Mouse (Mus musculus) layer of hippocampus, adult 2 months (tissue): ENCODE measurements around the gene Tcf7l2. TPM values are rescaled to one million over a fixed set of nuclear protein-coding genes. Genes with fewer than 3 reads are reported as not detected.

Experiments used
- DNase-seq, 2 experiments: peaks; one replicate each; pipeline ENCODE4 v3.0.0; 2022; ENCODE audit warnings: low spot score in 2 of 2
- H3K27ac ChIP-seq: fragments of 200-600 bp; 2 replicates; pipeline ENCODE4 v1.8.1; 2022
- H3K4me3 ChIP-seq: fragments of 200-600 bp; 2 replicates; pipeline ENCODE4 v1.8.1; 2022; ENCODE audit warnings: mild to moderate bottlenecking
- CTCF ChIP-seq: fragments of 200-600 bp; conservative IDR thresholded peaks from 2 replicates; pipeline ENCODE4 v1.8.1; 2022; ENCODE audit warnings: antibody characterized with exemption, mild to moderate bottlenecking, moderate library complexity
- total RNA-seq, 2 experiments: library from RNA; stranded (reverse); gene quantifications; 2 replicates each; pipeline ENCODE4 v1.2.3; 2021

Gene Tcf7l2
- total RNA-seq, 2 experiments from 2014 or later: 9.9 to 11.3 TPM

GRCm38 (mm10) chr19:55754303-55754702 is 12.7 kb downstream of the Tcf7l2 start:
- no peak for DNase-seq
- no peak overlapping the region for H3K4me3 ChIP-seq
- no peak overlapping the region for H3K27ac ChIP-seq
- no peak for TF ChIP-seq CTCF

- H3K4me3 ChIP-seq: no peak overlapping the region
- H3K27ac ChIP-seq: no peak overlapping the region
- DNase-seq: no peak
- TF ChIP-seq CTCF: no peak
Measured at GRCm38 (mm10) chr19:55755462-55755861, 13.8 kb downstream of the Tcf7l2 start.

GRCm38 (mm10) chr19:55756707-55757106 is 15.1 kb downstream of the Tcf7l2 start:
- no peak overlapping the region for H3K4me3 ChIP-seq
- no peak overlapping the region; the same call in 1 of the 2 replicates for H3K27ac ChIP-seq
- no peak for TF ChIP-seq CTCF
- no peak for DNase-seq

- Histone ChIP-seq H3K27ac (peak overlapping the region; percentile 4; the same call in 1 of the 2 replicates), H3K4me3 (no peak overlapping the region)
- TF ChIP-seq CTCF: no peak
- DNase-seq: no peak
Measured at GRCm38 (mm10) chr19:55757403-55757802, 15.8 kb downstream of the Tcf7l2 start.

GRCm38 (mm10) chr19:55758158-55758557 is 16.5 kb downstream of the Tcf7l2 start:
- TF ChIP-seq CTCF: no peak
- no peak overlapping the region for H3K4me3 ChIP-seq

GRCm38 (mm10) chr19:55759006-55759405 is 17.4 kb downstream of the Tcf7l2 start:
- Histone ChIP-seq H3K27ac (no peak overlapping the region), H3K4me3 (no peak overlapping the region)
- no peak for DNase-seq
- TF ChIP-seq CTCF: no peak

More at GRCm38 (mm10) chr19:55758158-55758557, 16.5 kb downstream of the Tcf7l2 start:
- H3K27ac ChIP-seq: no peak overlapping the region
- no peak for DNase-seq

GRCm38 (mm10) chr19:55761086-55761485 is 19.5 kb downstream of the Tcf7l2 start:
- DNase-seq: no peak
- no peak for TF ChIP-seq CTCF
- no peak overlapping the region for H3K4me3 ChIP-seq
- no peak overlapping the region for H3K27ac ChIP-seq

DNA sequence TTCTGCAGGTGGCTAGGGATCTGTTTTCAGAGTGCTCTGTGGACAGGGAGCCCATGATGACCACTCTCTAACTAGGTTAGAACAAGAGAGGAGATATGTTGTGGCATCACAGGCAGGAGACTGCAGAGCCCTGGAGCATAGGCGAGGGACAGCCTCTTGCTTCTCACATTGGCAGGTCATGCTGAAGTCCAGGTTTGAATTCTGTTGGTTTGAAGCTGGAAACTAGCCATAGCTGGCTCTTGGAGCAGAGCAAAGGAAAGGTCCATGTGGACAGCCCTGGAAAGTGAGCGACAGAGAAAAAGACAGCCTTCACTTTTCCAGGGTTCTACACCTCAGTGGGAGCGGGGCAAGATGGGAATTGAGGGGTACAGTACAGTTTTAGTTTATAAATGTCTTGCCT is 20.6 kb downstream of the Tcf7l2 start:
- Histone ChIP-seq H3K27ac (no peak overlapping the region), H3K4me3 (no peak overlapping the region)
- TF ChIP-seq CTCF: no peak
- no peak for DNase-seq

DNA sequence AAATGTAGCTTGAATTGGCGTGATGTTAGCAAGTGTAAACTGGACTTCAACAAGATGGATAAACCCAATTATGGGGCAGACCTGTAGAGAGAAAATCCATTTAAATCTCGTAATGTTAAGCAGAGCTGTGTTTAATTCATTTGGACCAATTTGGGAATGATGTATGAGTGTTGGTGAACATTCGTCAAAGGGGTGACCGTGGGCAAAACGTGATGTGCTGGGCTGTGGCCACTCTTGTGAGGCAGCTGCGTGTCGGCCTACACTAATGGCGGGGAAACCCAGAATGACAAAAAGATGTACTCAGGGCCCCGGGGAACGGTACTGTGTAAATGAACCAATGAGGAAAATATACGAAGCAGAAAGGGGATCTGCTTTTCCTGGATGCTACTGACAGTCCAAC is 24.2 kb downstream of the Tcf7l2 start:
- H3K27ac ChIP-seq: no peak overlapping the region
- TF ChIP-seq CTCF: no peak
- no peak overlapping the region for H3K4me3 ChIP-seq
- no peak for DNase-seq

DNA sequence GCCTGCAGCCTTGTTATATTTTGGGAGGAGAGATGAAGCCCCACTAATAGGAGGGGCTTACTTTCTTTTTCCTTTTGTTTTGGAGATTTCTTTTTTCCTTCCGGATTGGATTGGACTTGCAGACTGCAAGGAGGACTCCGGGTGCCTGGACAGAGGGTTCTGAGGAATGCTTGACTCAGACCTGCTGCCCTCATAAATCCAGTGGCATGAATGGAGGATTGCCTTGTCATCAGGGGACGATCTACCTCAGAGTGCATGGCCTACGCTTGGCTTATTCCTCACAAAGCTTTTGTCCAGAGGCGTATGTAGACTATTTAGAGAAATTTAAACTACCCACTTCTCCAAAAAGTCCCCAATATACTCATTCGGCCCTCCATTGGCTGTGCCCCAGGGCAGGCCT is 25.5 kb downstream of the Tcf7l2 start:
- Histone ChIP-seq H3K27ac (no peak overlapping the region), H3K4me3 (no peak overlapping the region)
- TF ChIP-seq CTCF: no peak
- no peak for DNase-seq

GRCm38 (mm10) chr19:55767579-55767978 is 26.0 kb downstream of the Tcf7l2 start:
- no peak for TF ChIP-seq CTCF
- H3K4me3 ChIP-seq: no peak overlapping the region
- DNase-seq: no peak
- no peak overlapping the region for H3K27ac ChIP-seq

DNA sequence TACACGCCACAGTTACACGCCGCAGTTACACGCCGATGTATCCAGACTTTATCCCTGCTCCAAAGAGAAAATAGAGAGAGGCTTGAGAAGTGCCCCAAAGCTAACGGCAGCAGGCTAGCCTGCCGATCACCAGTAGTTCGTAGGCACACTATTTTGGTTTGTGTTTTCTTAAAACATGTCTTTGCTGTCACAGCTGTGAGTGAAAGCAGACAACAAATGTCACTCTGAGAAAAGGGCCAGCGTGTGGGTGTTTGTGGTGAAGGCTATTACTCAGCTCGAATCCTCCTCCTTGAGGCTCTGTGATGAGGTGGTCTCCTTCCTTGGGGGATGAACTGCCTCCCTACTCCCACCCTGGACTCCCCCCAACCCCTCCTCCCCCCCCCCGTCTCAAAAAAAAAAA is 26.6 kb downstream of the Tcf7l2 start:
- Histone ChIP-seq H3K4me3 (no peak overlapping the region), H3K27ac (no peak overlapping the region)
- no peak for DNase-seq
- TF ChIP-seq CTCF: no peak

DNA sequence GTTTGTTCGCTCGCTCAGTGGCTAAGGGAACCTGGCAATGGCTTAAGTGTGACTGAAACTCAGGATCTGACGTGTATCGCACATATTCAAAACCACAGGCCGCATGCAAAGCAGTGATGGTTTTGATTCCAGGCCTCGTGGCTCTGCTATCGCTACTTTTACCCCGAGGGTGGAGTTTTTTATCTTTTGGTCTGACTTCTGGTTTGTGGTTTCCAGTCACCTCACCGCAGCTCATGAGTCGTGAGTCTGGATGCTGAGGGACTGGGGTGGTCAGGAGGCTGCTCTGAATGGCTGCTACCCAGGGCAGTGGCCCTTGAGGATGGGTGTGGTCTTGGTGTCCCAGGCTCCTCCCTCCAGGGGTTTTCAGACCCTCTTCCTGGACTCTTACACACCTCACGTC is 27.3 kb downstream of the Tcf7l2 start:
- H3K4me3 ChIP-seq: no peak overlapping the region
- no peak for TF ChIP-seq CTCF
- H3K27ac ChIP-seq: no peak overlapping the region
- DNase-seq: no peak

DNA sequence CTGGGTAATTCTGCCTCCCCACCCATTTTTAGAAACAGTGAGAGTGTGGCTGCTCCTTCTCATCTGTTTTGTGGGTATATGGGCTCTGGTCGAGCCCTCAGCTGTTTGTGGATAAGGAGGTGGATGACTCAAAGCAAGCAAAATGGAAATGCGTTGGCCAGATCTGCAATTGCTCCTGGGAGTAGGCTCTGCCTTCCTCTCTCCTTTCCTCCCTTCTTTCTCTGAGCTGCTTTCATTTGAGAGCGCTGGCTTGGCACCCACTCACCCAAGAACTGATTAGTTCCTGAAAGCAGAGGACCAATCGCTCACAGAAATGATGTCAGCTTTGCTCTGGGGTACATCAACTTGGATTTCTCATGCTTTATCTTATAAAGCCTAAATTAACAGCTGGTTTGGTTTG is 32.7 kb downstream of the Tcf7l2 start:
- H3K4me3 ChIP-seq: no peak overlapping the region
- no peak for DNase-seq
- no peak overlapping the region for H3K27ac ChIP-seq
- no peak for TF ChIP-seq CTCF

GRCm38 (mm10) chr19:55774824-55775223 is 33.2 kb downstream of the Tcf7l2 start:
- TF ChIP-seq CTCF: no peak
- no peak for DNase-seq

More at GRCm38 (mm10) chr19:55774824-55775223, 33.2 kb downstream of the Tcf7l2 start:
- Histone ChIP-seq H3K4me3 (no peak overlapping the region), H3K27ac (no peak overlapping the region)
